Mouse (Mus musculus) retina, postnatal 7 days (tissue): ENCODE results near the gene 6030468B19Rik.

Experiments
- DNase-seq: peaks from one replicate; pipeline ENCODE4 v3.0.0-alpha.2; 2012; ENCODE audit warnings: low read depth, low spot score

Gene 6030468B19Rik

DNA sequence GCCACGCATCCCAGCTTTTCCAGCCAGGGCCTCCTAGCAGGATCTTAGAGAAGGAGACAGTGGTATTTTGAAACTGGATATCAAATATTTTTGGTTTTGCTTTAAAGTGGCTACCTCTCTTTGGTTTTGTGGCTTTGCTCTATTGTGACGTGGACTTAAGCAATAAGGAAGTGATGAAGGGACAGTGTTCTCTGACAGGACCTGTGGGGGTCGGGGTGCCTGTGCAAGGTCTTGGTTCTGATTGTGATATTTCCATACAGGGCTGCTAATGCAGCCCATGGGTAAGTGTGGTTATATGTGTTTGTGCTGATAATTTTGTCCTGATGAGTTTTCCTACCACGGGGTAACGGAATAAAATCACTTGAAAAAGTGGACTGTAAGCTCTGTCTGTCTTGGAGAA, 57.9 kb downstream of the 6030468B19Rik start:
- DNase-seq: no peak

DNA sequence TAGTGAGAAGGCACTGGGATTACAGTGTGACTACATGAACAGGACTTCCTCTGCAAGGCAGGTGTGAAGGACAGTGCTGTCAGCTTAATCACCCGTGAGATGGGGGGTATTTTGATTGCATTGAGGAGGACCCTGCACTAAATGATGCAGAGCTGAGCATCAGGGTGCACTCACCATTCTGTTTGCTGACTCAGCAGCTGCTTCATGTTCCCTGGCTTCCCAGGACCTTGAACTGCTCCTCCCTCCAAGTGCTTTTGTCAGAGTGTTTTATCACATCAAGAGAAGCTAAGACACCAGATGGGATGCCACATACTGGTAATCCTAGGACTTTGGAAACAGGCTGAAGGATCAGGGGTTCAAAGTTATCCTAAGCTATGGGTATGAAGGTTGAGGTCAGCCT, 58.5 kb downstream of the 6030468B19Rik start:
- DNase-seq: no peak
